Mouse (Mus musculus) heart, adult 2 months (tissue): ENCODE data around the gene Chchd3.

Source experiments
- CTCF ChIP-seq: fragments of 200-600 bp; IDR thresholded peaks from 2 replicates; pipeline ENCODE4 v1.8.1; 2022; ENCODE audit warnings: antibody characterized with exemption, mild to moderate bottlenecking, moderate library complexity
- POLR2A ChIP-seq: fragments of 200-500 bp; IDR thresholded peaks from 2 replicates; pipeline ENCODE4 v1.6.1; 2011; ENCODE audit warnings: mild to moderate bottlenecking, low read depth, low read length, control low read depth; ENCODE audit not compliant: insufficient read depth

- TF ChIP-seq POLR2A (no peak), CTCF (no peak)
Measured at GRCm38 (mm10) chr6:33104661-33105060, 44.6 kb upstream of the Chchd3 start.
